Mouse (Mus musculus) liver, adult 2 months (tissue): ENCODE data around the gene 5730522E02Rik.

Source experiments
- CTCF ChIP-seq: fragments of 200-500 bp; IDR thresholded peaks from 2 replicates; pipeline ENCODE4 v1.5.1; 2011; ENCODE audit warnings: low read depth, low read length, control low read depth
- POLR2A ChIP-seq: fragments of 200-500 bp; IDR thresholded peaks from 2 replicates; pipeline ENCODE4 v1.6.1; 2011; ENCODE audit warnings: low read length, control low read depth; ENCODE audit not compliant: insufficient read depth; ENCODE audit errors: extremely low read depth

DNA sequence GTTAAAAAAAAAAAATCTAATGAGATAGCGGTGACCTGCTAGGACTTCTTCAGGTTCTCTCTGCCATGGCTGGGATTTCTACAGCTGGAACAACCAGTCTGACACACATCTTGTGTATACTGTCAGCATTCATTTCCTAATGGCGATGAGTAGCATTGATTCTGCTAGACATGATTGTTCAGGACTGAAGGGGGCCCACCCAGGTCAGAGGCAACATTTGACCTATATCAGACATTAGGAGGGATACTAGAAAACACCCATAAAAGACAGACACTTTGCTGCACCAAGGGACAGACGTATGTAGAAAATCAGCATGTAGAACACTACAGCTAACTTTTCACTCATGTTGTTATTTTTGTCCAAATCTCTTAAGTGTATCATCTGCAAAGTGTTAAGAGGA, 507.8 kb downstream of the 5730522E02Rik start:
- TF ChIP-seq CTCF = no peak
- TF ChIP-seq POLR2A = no peak
